Mouse (Mus musculus) intestine, postnatal 0 days (tissue): ENCODE results near the gene Wwox. TPM values are rescaled to one million over a fixed set of nuclear protein-coding genes. Genes with fewer than 3 reads are reported as not detected.

Source experiments
- ATAC-seq: fragments of 200-750 bp; cut with Nextera tagmentation; 2 replicates; pipeline ENCODE4 v1.8.0; 2017; ENCODE audit warnings: mild to moderate bottlenecking, moderate TSS enrichment, moderate library complexity
- H3K27ac ChIP-seq: fragments of 300-500 bp; sonication (generic); 2 replicates; pipeline ENCODE4 v1.5.1; 2014; ENCODE audit warnings: mild to moderate bottlenecking, low read depth, low read length, moderate library complexity
- H3K27me3 ChIP-seq: fragments of 300-500 bp; sonication (generic); replicated peaks from 2 replicates; pipeline ENCODE4 v1.6.1; 2014; ENCODE audit warnings: low read length, mixed read lengths; ENCODE audit not compliant: control insufficient read depth, insufficient read depth
- H3K36me3 ChIP-seq: fragments of 300-500 bp; sonication (generic); 2 replicates; pipeline ENCODE4 v1.6.1; 2014; ENCODE audit warnings: mild to moderate bottlenecking, moderate library complexity; ENCODE audit not compliant: control insufficient read depth, insufficient read depth
- H3K4me1 ChIP-seq: fragments of 300-500 bp; sonication (generic); replicated peaks from 2 replicates; pipeline ENCODE4 v1.6.1; 2014; ENCODE audit warnings: antibody characterized with exemption, low read length, mixed read lengths; ENCODE audit not compliant: control insufficient read depth, insufficient read depth
- H3K4me2 ChIP-seq: fragments of 300-500 bp; sonication (generic); replicated peaks from 2 replicates; pipeline ENCODE4 v1.6.1; 2014; ENCODE audit warnings: low read depth, mild to moderate bottlenecking, moderate library complexity
- H3K4me3 ChIP-seq: fragments of 300-500 bp; sonication (generic); 2 replicates; pipeline ENCODE4 v1.5.1; 2014; ENCODE audit warnings: low read depth, low read length
- H3K9ac ChIP-seq: fragments of 300-500 bp; sonication (generic); 2 replicates; pipeline ENCODE4 v1.6.1; 2014; ENCODE audit warnings: mild to moderate bottlenecking, low read depth, low read length
- H3K9me3 ChIP-seq: fragments of 300-500 bp; sonication (generic); 2 replicates; pipeline ENCODE4 v1.6.1; 2016; ENCODE audit warnings: mixed run types; ENCODE audit not compliant: control insufficient read depth
- CTCF ChIP-seq: sonication (generic); IDR thresholded peaks from 2 replicates; pipeline ENCODE4 v1.5.1; 2016; ENCODE audit warnings: low read depth, mild to moderate bottlenecking, control low read depth, antibody characterized with exemption, moderate library complexity
- WGBS: fragments of 180-500 bp; shearing (Covaris S2); extraction: QIAGEN DNeasy Blood & Tissue Kit; methylation state at CpG from one replicate; pipeline ENCODE4 v1.1.7; 2014; 5-methylcytosine and 5-hydroxymethylcytosine counted together
- polyA plus RNA-seq: library from polyadenylated mRNA; unstranded; fragments of >200 nt; fragmentation: Nextera tagmentation; extraction: Ambion mirVana; gene quantifications from 2 replicates; pipeline ENCODE4 v1.2.1, GENCODE M21; 2015

Gene Wwox
- polyA plus RNA-seq, 1 experiment from 2014 or later = 7.1 TPM

GRCm38 (mm10) chr8:115195334-115195733 lies 755.9 kb downstream of the Wwox start:
- Histone ChIP-seq H3K27ac (no peak overlapping the region), H3K4me2 (no peak overlapping the region), H3K27me3 (0 out of 2 replicates have a peak, but pooled peaks cover 4% of the 10 kb centered on the region), H3K4me1 (no peaks in the 10 kb centered on the region), H3K9ac (no peak overlapping the region), H3K9me3 (no peaks in the 10 kb centered on the region), H3K36me3 (no peaks in the 10 kb centered on the region), H3K4me3 (no peak overlapping the region)
- no peak for ATAC-seq
- WGBS = 91% methylated on average over 10 of the region's 10 CpGs
- no peak for TF ChIP-seq CTCF

GRCm38 (mm10) chr8:115196859-115197258 lies 757.4 kb downstream of the Wwox start:
- Histone ChIP-seq H3K9me3 (no peaks in the 10 kb centered on the region), H3K27ac (no peak overlapping the region), H3K4me3 (no peak overlapping the region), H3K36me3 (no peaks in the 10 kb centered on the region), H3K4me1 (no peaks in the 10 kb centered on the region), H3K27me3 (0 out of 2 replicates have a peak, but pooled peaks cover 4% of the 10 kb centered on the region), H3K4me2 (no peak overlapping the region), H3K9ac (no peak overlapping the region)
- 72% methylated on average over 2 of the region's 2 CpGs for WGBS
- no peak for TF ChIP-seq CTCF
- ATAC-seq = no peak

GRCm38 (mm10) chr8:115199204-115199603 lies 759.7 kb downstream of the Wwox start:
- 0 out of 2 replicates have a peak, but pooled peaks cover 4% of the 10 kb centered on the region for H3K27me3 ChIP-seq
- no peak overlapping the region for H3K9ac ChIP-seq
- no peak for ATAC-seq
- no peak for TF ChIP-seq CTCF
- 44% methylated on average over 4 of the region's 4 CpGs for WGBS
- no peaks in the 10 kb centered on the region for H3K36me3 ChIP-seq
- H3K9me3 ChIP-seq = no peaks in the 10 kb centered on the region
- no peaks in the 10 kb centered on the region for H3K4me1 ChIP-seq
- H3K4me2 ChIP-seq = no peak overlapping the region
- no peak overlapping the region for H3K27ac ChIP-seq
- no peak overlapping the region for H3K4me3 ChIP-seq

- WGBS = 32% methylated on average over 14 of the region's 14 CpGs
- H3K4me1 ChIP-seq = no peaks in the 10 kb centered on the region
- TF ChIP-seq CTCF = no peak
- H3K4me2 ChIP-seq = no peak overlapping the region
- 0 out of 2 replicates have a peak, but pooled peaks cover 4% of the 10 kb centered on the region for H3K27me3 ChIP-seq
- H3K27ac ChIP-seq = no peak overlapping the region
- no peak for ATAC-seq
- H3K9me3 ChIP-seq = no peaks in the 10 kb centered on the region
- H3K9ac ChIP-seq = no peak overlapping the region
- H3K4me3 ChIP-seq = no peak overlapping the region
- no peaks in the 10 kb centered on the region for H3K36me3 ChIP-seq
Measured at GRCm38 (mm10) chr8:115199616-115200150, 760.2 kb downstream of the Wwox start.

- no peak overlapping the region for H3K4me3 ChIP-seq
- H3K9me3 ChIP-seq = no peaks in the 10 kb centered on the region
- no peak for TF ChIP-seq CTCF
- H3K4me2 ChIP-seq = no peak overlapping the region
- no peaks in the 10 kb centered on the region for H3K36me3 ChIP-seq
- 0 out of 2 replicates have a peak, but pooled peaks cover 4% of the 10 kb centered on the region for H3K27me3 ChIP-seq
- no peaks in the 10 kb centered on the region for H3K4me1 ChIP-seq
- WGBS = 67% methylated on average over 7 of the region's 7 CpGs
- no peak overlapping the region for H3K27ac ChIP-seq
- no peak for ATAC-seq
- no peak overlapping the region for H3K9ac ChIP-seq
Measured at GRCm38 (mm10) chr8:115201726-115202125, 762.3 kb downstream of the Wwox start.

- Histone ChIP-seq H3K27me3 (no peaks in the 10 kb centered on the region), H3K9ac (no peak overlapping the region), H3K36me3 (no peaks in the 10 kb centered on the region), H3K4me3 (no peak overlapping the region), H3K27ac (no peak overlapping the region), H3K4me2 (no peak overlapping the region), H3K9me3 (no peaks in the 10 kb centered on the region), H3K4me1 (no peaks in the 10 kb centered on the region)
- ATAC-seq = no peak
- 88% methylated on average over 11 of the region's 11 CpGs for WGBS
- no peak for TF ChIP-seq CTCF
Measured at GRCm38 (mm10) chr8:115207480-115207879, 768.0 kb downstream of the Wwox start.
